Mouse (Mus musculus) ES-Bruce4 (cell line): Measurements from ENCODE around the gene Lenep. TPM values are rescaled to one million over a fixed set of nuclear protein-coding genes. Genes with fewer than 3 reads are reported as not detected.

Experiments
- H3K27ac ChIP-seq: 2 replicates; pipeline ENCODE4 v1.5.1; 2012; ENCODE audit warnings: low read length, inconsistent platforms; ENCODE audit not compliant: insufficient read depth
- H3K27me3 ChIP-seq: 2 replicates; pipeline ENCODE4 v1.6.1; 2012; ENCODE audit warnings: mild to moderate bottlenecking, low read length, inconsistent platforms; ENCODE audit not compliant: control insufficient read depth, poor library complexity, insufficient read depth, severe bottlenecking
- H3K36me3 ChIP-seq: 2 replicates; pipeline ENCODE4 v1.6.1; 2012; ENCODE audit warnings: inconsistent platforms, mild to moderate bottlenecking, low read length, moderate library complexity; ENCODE audit not compliant: control insufficient read depth, poor library complexity, insufficient read depth, severe bottlenecking
- H3K4me1 ChIP-seq: one replicate; pipeline ENCODE4 v1.8.1; 2011; ENCODE audit warnings: low read length; ENCODE audit not compliant: control insufficient read depth, insufficient read depth
- H3K4me3 ChIP-seq: 2 replicates; pipeline ENCODE4 v1.5.1; 2011; ENCODE audit warnings: low read depth, mild to moderate bottlenecking, low read length
- H3K9ac ChIP-seq: 2 replicates; pipeline ENCODE4 v1.6.1; 2012; ENCODE audit warnings: low read depth, mild to moderate bottlenecking, inconsistent platforms; ENCODE audit not compliant: poor library complexity, severe bottlenecking
- H3K9me3 ChIP-seq: replicated peaks from 2 replicates; pipeline ENCODE4 v1.6.1; 2012; ENCODE audit warnings: mild to moderate bottlenecking, low read length, inconsistent platforms; ENCODE audit not compliant: control insufficient read depth, poor library complexity, insufficient read depth, severe bottlenecking
- CTCF ChIP-seq: IDR thresholded peaks from one replicate; pipeline ENCODE4 v1.8.1; 2011; ENCODE audit warnings: low read depth, low read length
- EP300 ChIP-seq: IDR thresholded peaks from 2 replicates; pipeline ENCODE4 v1.6.1; 2011; ENCODE audit warnings: low read depth, low read length; ENCODE audit not compliant: insufficient read depth
- POLR2A ChIP-seq: IDR thresholded peaks from one replicate; pipeline ENCODE4 v1.8.1; 2011; ENCODE audit warnings: low read length; ENCODE audit not compliant: insufficient read depth
- polyA plus RNA-seq: library from polyadenylated mRNA; stranded (reverse); fragments of >200 nt; gene quantifications from 2 replicates; pipeline ENCODE4 v1.2.4, GENCODE M21; 2011; ENCODE audit warnings: low read depth; ENCODE audit not compliant: missing spikeins, insufficient read depth, insufficient read length

Gene Lenep
- polyA plus RNA-seq, 1 experiment = not detected

GRCm38 (mm10) chr3:89386438-89387420 lies 15.9 kb downstream of the Lenep start:
- Histone ChIP-seq H3K27me3 (no peaks in the 10 kb centered on the region), H3K4me3 (peak overlapping the region; percentile 35; the same call in 1 of the 2 replicates), H3K36me3 (no peaks in the 10 kb centered on the region), H3K27ac (no peak overlapping the region), H3K4me1 (peaks cover 15% of the 10 kb centered on the region), H3K9me3 (no peaks in the 10 kb centered on the region), H3K9ac (peak overlapping the region; percentile 8; the same call in 1 of the 2 replicates)
- TF ChIP-seq POLR2A = no peak
- TF ChIP-seq CTCF = no peak
- TF ChIP-seq EP300 = no peak

DNA sequence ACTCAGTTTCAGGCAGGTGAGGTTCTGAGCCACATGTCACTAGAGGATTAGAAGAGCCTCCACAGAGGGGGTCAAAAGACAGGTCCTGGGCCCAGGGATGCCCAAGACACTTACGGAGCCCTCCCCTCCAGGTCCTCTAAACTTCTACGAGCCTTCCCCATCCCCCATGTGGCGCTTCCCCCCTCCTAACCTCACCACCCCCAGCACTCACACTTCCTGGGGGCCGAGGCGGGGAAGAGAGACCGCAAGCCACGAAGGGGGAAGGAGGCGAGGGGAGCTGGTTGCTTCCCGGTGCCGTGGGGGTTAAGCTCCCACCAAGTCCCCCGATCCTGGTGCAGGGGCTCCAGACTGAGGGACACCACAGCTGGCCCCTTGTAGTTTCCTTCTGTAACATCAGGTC lies 17.1 kb downstream of the Lenep start:
- no peak overlapping the region for H3K27ac ChIP-seq
- H3K36me3 ChIP-seq = no peaks in the 10 kb centered on the region; the same call in 1 of the 2 replicates
- no peak for TF ChIP-seq CTCF
- no peak overlapping the region for H3K4me3 ChIP-seq
- peaks cover 16% of the 10 kb centered on the region for H3K4me1 ChIP-seq
- H3K27me3 ChIP-seq = no peaks in the 10 kb centered on the region
- H3K9ac ChIP-seq = peak overlapping the region; percentile 16; the same call in 1 of the 2 replicates
- H3K9me3 ChIP-seq = no peaks in the 10 kb centered on the region

DNA sequence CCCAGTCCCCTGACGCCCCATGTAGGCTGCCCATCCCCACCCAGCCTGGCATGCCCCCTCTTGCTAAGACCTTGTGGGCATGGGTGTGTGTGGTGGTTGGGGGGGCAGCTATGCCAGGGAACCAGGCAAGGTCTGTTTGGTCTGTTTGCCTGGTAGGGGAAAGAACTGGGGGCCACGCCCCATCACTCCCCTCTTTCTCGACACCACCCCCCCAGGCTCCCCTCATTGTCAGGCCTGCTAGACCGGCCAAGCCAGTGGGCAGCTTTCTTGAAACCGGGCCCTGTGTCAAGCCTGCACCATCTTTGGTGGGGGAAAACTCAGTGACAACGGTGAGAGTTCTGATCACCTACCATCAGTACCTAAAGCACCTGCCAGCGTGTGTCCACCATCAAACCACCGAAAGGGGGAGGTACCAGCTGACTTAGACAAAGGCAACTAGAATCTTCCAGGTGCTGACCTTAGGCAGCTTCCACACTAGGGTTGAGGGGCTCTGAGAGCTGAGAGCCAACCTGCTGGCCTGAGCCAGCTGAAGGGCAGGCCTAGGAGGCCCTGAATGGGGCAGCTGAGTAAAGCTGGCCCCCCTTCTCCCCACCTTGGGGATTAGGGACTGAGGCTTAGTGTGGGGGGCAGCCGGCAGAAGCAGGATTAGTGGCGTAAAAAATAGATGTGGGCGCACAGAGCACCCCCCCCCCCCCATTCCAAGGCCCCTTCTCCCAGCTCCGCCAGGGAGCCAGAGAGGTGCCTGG lies 18.1 kb downstream of the Lenep start:
- no peak for TF ChIP-seq POLR2A
- TF ChIP-seq CTCF = no peak
- Histone ChIP-seq H3K27ac (no peak overlapping the region), H3K9me3 (no peaks in the 10 kb centered on the region), H3K9ac (0 out of 2 replicates have a peak overlapping the region, but pooled peaks have one; percentile 16), H3K4me3 (no peak overlapping the region), H3K4me1 (peaks cover 19% of the 10 kb centered on the region), H3K36me3 (no peaks in the 10 kb centered on the region; the same call in 1 of the 2 replicates), H3K27me3 (no peaks in the 10 kb centered on the region)

DNA sequence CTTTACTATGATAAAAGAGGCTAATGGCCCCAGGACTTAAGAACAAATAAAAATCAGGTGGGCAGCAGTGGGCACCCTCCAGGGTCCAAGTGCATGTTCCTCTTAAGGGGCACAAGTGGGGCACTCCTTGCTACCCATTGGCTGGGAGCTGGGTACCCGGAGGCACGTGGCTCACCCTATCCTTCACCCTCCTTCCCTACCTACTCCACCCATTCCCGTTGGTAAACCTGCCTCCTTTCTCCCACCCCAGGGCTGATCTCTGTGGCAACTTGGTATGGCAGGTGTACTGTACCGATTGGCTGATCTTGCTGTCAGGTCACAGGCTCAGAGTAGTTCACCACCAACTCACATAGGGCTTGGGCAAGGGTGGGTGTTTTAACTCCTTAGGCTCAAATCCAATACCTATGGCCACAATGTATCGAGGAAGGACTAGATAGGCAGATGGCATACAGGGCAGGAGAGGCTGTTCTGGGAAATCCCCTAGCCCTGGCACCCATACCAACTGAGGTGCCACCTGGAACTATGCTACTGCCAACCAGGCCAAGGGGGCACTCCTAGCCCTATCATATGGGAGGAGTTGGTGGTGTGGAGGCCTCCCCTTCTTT lies 18.8 kb downstream of the Lenep start:
- no peaks in the 10 kb centered on the region; the same call in 1 of the 2 replicates for H3K36me3 ChIP-seq
- no peak overlapping the region for H3K4me3 ChIP-seq
- H3K9ac ChIP-seq = no peak overlapping the region
- no peaks in the 10 kb centered on the region for H3K27me3 ChIP-seq
- peaks cover 21% of the 10 kb centered on the region for H3K4me1 ChIP-seq
- H3K9me3 ChIP-seq = no peaks in the 10 kb centered on the region
- TF ChIP-seq CTCF (no peak), EP300 (no peak), POLR2A (no peak)
- H3K27ac ChIP-seq = peak overlapping the region; percentile 95

GRCm38 (mm10) chr3:89382950-89383349 lies 19.6 kb downstream of the Lenep start:
- no peak overlapping the region for H3K9ac ChIP-seq
- no peaks in the 10 kb centered on the region; the same call in 1 of the 2 replicates for H3K36me3 ChIP-seq
- TF ChIP-seq CTCF = no peak
- no peak for TF ChIP-seq POLR2A
- no peak for TF ChIP-seq EP300
- H3K9me3 ChIP-seq = no peaks in the 10 kb centered on the region
- H3K27ac ChIP-seq = peak overlapping the region; percentile 95
- H3K4me1 ChIP-seq = peaks cover 21% of the 10 kb centered on the region
- no peaks in the 10 kb centered on the region for H3K27me3 ChIP-seq
- no peak overlapping the region for H3K4me3 ChIP-seq
